Mouse (Mus musculus): Measurements from ENCODE around the gene Gtf2h5. TPM values are rescaled to one million over a fixed set of nuclear protein-coding genes. Genes with fewer than 3 reads are reported as not detected.

The Gtf2h5 gene
- polyA plus RNA-seq, 1 experiment from 2014 or later = 198 TPM

DNA sequence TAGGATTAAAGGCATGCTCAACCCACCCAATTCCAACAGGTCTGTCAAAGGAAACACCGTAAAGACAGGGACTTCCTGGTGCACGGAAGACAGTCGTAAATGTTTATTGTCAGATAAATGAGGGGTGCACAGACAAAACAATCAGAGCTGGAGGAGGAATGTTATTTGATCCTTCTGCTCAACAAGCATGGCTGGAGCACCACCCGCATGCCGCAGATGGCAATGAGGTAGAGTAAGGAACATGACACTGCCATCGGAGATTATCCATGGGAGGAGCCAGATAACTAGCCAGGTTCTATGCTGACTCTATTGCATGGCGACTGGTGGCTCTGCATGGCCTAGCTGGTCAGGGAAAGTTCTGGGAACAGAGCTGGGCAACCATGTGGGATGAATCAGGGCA is 6.2 kb upstream of the Gtf2h5 start:
- Histone ChIP-seq H3K27ac (no peak overlapping the region), H3K9ac (no peak overlapping the region), H3K36me3 (peaks cover 47% of the 10 kb centered on the region), H3K27me3 (no peaks in the 10 kb centered on the region), H3K9me3 (no peaks in the 10 kb centered on the region), H3K4me1 (peaks cover 2% of the 10 kb centered on the region), H3K4me3 (no peak overlapping the region), H3K4me2 (no peak overlapping the region)
- no peak for ATAC-seq (ENCODE audit: insufficient number of reproducible peaks, insufficient read depth, low FRiP score, low TSS enrichment, low read depth)
- 76% methylated on average over 7 of the region's 7 CpGs for WGBS

DNA sequence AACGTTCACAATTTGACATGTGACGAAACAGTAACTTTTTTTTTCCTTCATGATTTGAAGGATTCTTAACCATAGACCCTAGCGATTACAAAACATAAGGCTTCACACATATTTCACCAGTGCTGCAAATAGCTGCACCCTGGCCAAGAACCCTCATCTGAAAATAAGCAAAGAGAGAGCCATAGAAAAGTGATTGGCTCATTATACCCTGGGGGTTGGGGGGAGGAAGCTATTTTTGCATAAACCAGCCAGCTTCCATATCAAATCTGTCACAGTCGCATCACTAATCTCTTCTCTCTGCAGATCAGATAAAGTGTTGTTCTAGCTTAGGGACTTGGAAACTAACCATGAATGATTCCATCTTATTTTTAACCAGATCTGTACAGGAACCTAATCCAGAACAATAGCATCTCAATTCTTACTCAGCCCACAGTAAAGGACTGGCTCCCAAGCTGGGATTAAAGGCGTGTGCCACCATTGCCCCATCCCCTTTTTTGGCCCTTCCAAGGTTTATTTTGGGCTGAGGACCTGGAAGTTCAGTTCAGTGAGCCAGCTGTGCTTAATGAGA is 3.8 kb downstream of the Gtf2h5 start:
- WGBS = 82% methylated on average over 5 of the region's 5 CpGs
- H3K36me3 ChIP-seq = peaks cover 51% of the 10 kb centered on the region
- no peaks in the 10 kb centered on the region for H3K27me3 ChIP-seq
- no peak for ATAC-seq (ENCODE audit: insufficient number of reproducible peaks, insufficient read depth, low FRiP score, low TSS enrichment, low read depth)
- H3K4me3 ChIP-seq = no peak overlapping the region
- peaks cover 13% of the 10 kb centered on the region for H3K4me1 ChIP-seq
- H3K9me3 ChIP-seq = no peaks in the 10 kb centered on the region
- no peak overlapping the region for H3K27ac ChIP-seq
- no peak overlapping the region for H3K9ac ChIP-seq
- no peak overlapping the region for H3K4me2 ChIP-seq

DNA sequence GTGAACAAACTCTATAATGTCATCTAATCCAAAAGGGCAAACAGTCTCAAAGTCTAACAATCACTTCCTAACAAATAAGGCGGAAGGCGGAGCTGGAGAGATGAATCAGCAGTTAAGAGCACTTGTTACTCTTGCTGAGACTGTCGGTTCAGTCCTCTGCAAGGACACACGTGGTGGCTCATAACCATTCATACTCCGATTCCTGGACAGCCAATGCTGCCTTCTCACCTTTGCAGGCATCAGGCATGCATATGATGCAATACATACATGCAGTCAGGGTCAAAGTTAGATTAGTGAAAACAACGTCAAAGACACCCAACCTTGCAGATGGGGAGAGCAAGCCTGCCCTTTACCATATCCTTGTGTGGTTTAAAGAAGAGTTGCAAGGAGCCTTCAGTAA is 12.0 kb downstream of the Gtf2h5 start:
- no peak for ATAC-seq (ENCODE audit: insufficient number of reproducible peaks, insufficient read depth, low FRiP score, low TSS enrichment, low read depth)

DNA sequence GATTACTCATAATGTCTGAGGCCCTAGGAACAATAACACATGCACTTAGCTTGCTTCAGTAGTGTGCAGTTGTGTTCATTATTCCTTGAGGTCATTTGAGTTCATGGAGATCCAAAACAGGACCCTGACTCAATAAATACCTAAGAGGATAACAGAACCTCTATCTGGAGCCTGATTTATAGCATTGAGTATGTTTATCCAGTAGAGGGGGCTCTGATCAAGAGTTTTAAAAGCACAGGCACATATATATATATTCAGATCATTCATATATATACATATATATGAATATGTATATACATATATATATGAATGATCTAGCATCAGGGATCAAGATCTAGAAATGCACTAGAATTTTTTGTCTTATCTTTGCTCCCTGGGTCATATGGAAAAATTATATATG is 16.0 kb downstream of the Gtf2h5 start:
- no peak for ATAC-seq (ENCODE audit: insufficient number of reproducible peaks, insufficient read depth, low FRiP score, low TSS enrichment, low read depth)
- H3K36me3 ChIP-seq = peaks cover 6% of the 10 kb centered on the region

More for the DNA sequence above, 12.0 kb downstream of the Gtf2h5 start:
- 88% methylated on average over 6 of the region's 6 CpGs for WGBS
- H3K9me3 ChIP-seq = no peaks in the 10 kb centered on the region
- H3K9ac ChIP-seq = no peak overlapping the region
- H3K4me2 ChIP-seq = no peak overlapping the region
- no peak overlapping the region for H3K27ac ChIP-seq
- H3K4me1 ChIP-seq = no peaks in the 10 kb centered on the region
- H3K27me3 ChIP-seq = no peaks in the 10 kb centered on the region
- peaks cover 21% of the 10 kb centered on the region for H3K36me3 ChIP-seq
- H3K4me3 ChIP-seq = no peak overlapping the region

DNA sequence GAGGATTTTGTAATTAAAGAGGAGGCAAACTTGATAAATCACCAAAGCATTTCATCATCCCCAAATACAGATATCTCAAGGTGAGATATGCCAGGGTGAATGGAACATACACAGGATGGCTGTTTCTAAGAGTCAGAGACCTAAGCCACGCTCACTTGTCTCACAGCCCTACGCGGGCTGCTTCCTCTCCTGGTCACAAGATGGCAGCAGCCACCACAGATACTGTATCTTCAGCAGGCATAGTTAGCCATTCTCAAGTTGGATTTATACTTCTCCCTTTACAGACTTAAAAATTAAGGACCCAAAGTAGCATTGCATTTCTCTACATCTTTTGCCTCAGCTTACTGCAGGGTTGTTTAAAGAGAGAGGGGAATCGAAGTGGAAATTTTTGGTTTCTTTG is 18.3 kb downstream of the Gtf2h5 start:
- Histone ChIP-seq H3K4me1 (no peaks in the 10 kb centered on the region), H3K27me3 (no peaks in the 10 kb centered on the region), H3K27ac (no peak overlapping the region), H3K36me3 (no peaks in the 10 kb centered on the region), H3K9me3 (no peaks in the 10 kb centered on the region), H3K4me2 (no peak overlapping the region), H3K9ac (no peak overlapping the region), H3K4me3 (no peak overlapping the region)
- no peak for ATAC-seq (ENCODE audit: insufficient number of reproducible peaks, insufficient read depth, low FRiP score, low TSS enrichment, low read depth)
- WGBS = 28% methylated on average over 4 of the region's 4 CpGs

More for the DNA sequence above, 16.0 kb downstream of the Gtf2h5 start:
- Histone ChIP-seq H3K4me2 (no peak overlapping the region), H3K9ac (no peak overlapping the region), H3K4me3 (no peak overlapping the region), H3K27ac (no peak overlapping the region), H3K27me3 (no peaks in the 10 kb centered on the region), H3K4me1 (no peaks in the 10 kb centered on the region), H3K9me3 (no peaks in the 10 kb centered on the region)

DNA sequence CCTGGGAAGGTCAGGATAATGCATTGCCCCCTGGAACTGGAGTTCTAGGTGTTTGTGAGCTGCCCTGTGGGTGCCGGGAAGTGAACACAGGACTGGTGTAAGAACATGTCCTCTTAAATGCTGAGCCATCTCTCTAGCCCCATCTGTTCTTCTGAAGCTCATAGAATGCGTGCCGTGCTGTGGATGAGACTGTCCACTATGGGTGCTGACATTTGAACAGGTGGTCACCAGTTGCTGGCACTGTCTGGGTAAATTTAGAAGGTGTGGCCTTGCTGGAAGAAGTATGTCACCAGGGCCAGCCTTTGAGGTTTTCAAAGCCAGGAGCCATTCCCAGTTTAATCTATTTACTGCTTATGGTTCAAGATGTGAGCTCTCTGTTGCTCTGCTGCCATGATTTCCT is 22.7 kb downstream of the Gtf2h5 start:
- no peak overlapping the region for H3K27ac ChIP-seq
- H3K36me3 ChIP-seq = no peaks in the 10 kb centered on the region
- H3K9me3 ChIP-seq = no peaks in the 10 kb centered on the region
- no peak for ATAC-seq (ENCODE audit: insufficient number of reproducible peaks, insufficient read depth, low FRiP score, low TSS enrichment, low read depth)
- 91% methylated on average over 3 of the region's 3 CpGs for WGBS
- no peaks in the 10 kb centered on the region for H3K4me1 ChIP-seq
- H3K9ac ChIP-seq = no peak overlapping the region
- no peak overlapping the region for H3K4me2 ChIP-seq
- no peaks in the 10 kb centered on the region for H3K27me3 ChIP-seq
- no peak overlapping the region for H3K4me3 ChIP-seq

DNA sequence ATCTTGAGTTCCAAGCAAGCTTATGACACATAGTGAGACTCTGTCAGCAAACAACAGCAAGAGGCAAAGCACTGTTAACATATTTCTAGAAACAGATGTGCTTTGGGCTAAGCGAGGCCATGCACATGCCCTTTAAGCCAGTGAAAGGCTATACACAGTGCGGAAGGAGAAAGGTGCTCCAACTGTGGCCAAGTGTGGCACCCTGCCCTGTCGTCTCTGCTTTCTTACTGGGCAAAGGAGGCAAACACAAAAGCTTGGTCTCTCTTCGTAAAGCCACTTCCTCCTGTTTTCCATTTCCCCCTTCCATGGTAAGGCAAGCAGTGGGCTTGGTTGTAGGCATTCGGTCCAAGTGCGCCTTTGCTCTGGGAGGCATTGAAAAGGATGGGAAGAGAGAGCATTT is 24.0 kb downstream of the Gtf2h5 start:
- 78% methylated on average over 6 of the region's 6 CpGs for WGBS
- Histone ChIP-seq H3K4me1 (peaks cover 10% of the 10 kb centered on the region), H3K4me2 (no peak overlapping the region), H3K27me3 (no peaks in the 10 kb centered on the region), H3K36me3 (no peaks in the 10 kb centered on the region), H3K9me3 (no peaks in the 10 kb centered on the region), H3K4me3 (no peak overlapping the region), H3K9ac (no peak overlapping the region), H3K27ac (no peak overlapping the region)
- ATAC-seq (ENCODE audit: insufficient number of reproducible peaks, insufficient read depth, low FRiP score, low TSS enrichment, low read depth) = no peak

DNA sequence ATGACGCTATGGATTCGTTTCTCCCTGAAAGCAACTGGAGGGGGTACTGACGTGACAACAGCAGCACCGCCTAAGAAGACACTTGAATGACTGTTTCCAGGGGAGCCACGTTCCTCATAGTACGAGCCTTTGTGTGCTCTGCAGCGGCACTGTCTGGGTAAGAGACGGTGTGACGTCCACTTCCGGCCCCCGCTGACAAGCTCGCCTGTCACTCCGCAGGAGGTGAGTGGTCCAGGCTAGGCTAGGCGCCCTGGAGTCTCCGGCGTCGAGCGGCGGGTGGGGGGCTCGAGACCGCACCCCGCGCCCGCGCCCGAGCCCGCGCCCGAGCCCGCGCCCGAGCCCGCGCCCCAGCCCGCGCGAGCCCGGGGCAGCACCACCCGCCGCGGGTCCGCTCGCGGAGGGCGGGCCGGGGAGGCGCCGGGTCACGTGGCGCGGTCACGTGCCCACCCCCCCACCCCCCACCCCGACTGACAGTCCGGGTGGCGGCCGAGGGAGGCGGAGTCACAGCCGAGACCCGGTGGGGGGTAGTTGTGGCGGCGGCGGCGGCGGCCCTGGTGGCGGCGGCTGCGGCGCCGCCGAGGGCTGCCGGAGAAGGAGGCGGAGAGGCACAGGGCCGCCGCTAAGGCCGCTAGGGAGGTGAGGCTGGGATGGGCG is 26.9 kb downstream of the Gtf2h5 start, which contains the start of gene Tulp4:
Gene Tulp4 (plus strand): TSS at position 77 of the 654 bp plus-strand sequence.
- Histone ChIP-seq H3K4me2 (peak within 1 kb of the TSS; percentile 81), H3K36me3 (peaks cover 4% of the 10 kb centered on the region; the same call in 1 of the 2 replicates), H3K4me3 (peak within 1 kb of the TSS; percentile 83), H3K9me3 (no peaks in the 10 kb centered on the region), H3K9ac (peak within 1 kb of the TSS; percentile 96), H3K27ac (peak within 1 kb of the TSS; percentile 98), H3K4me1 (peaks cover 22% of the 10 kb centered on the region), H3K27me3 (no peaks in the 10 kb centered on the region)
- under 1% methylated on average over 42 of the region's 76 CpGs for WGBS
- peak; percentile 94 for ATAC-seq (ENCODE audit: insufficient number of reproducible peaks, insufficient read depth, low FRiP score, low TSS enrichment, low read depth)

DNA sequence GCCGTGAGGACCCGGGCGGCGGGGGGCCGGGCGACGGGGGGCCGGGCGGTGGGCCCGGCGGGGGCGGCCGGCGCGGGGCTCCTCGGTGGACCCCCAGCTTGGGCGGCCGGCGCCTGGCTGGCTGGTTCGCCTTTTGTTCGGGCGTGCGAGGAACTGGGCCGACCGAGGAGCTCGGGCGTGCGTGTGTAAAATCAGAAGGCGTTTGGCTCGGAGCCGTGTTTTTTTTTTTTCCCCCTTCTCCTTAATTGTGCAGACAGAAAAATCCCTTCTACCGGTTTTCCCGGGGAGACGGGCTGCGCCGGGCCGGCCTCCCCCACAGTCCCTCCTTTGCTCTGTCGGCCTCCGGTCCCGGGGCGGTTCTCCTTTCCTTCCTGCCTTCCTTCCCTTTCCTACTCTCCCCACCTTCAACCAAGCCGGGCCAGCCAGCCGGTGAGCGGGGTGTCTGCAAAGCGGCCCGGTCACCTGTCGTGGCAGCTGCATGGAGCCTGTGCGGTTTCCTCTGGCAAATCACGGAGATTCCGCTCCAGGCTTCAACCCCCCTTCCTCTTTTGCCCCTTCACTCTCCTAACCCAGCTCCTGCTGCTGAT is 27.5 kb downstream of the Gtf2h5 start:
- peak overlapping the region; percentile 96 for H3K9ac ChIP-seq
- no peaks in the 10 kb centered on the region for H3K9me3 ChIP-seq
- peaks cover 5% of the 10 kb centered on the region; the same call in 1 of the 2 replicates for H3K36me3 ChIP-seq
- H3K4me3 ChIP-seq = peak overlapping the region; percentile 83
- peak overlapping the region; percentile 98 for H3K27ac ChIP-seq
- peak; percentile 71 for ATAC-seq (ENCODE audit: insufficient number of reproducible peaks, insufficient read depth, low FRiP score, low TSS enrichment, low read depth)
- peak overlapping the region; percentile 81 for H3K4me2 ChIP-seq
- peaks cover 22% of the 10 kb centered on the region for H3K4me1 ChIP-seq
- WGBS = under 1% methylated on average over 37 of the region's 50 CpGs
- no peaks in the 10 kb centered on the region for H3K27me3 ChIP-seq

DNA sequence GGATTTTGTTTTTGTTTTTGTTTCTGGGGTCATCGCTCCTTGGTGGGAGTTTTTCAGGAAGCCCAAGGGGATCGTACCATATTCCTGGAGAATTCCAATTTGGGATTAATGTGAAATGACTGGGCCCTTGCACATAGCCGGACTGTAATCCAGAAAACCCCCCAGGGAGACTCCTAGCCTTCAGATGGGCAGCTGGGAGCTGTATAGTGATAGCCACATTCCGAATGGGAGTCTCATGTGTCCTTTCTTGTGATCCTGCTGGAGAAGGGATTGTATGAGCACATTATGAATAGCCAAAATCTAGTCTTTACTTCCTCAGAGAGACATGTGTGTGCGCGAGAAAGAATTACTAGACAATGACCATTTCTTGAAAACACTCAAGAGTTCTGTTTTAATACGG is 28.6 kb downstream of the Gtf2h5 start:
- Histone ChIP-seq H3K9ac (peak overlapping the region; percentile 96), H3K4me3 (peak overlapping the region; percentile 83), H3K9me3 (no peaks in the 10 kb centered on the region), H3K4me2 (peak overlapping the region; percentile 81), H3K27me3 (no peaks in the 10 kb centered on the region), H3K4me1 (peaks cover 22% of the 10 kb centered on the region), H3K27ac (no peak overlapping the region), H3K36me3 (peaks cover 7% of the 10 kb centered on the region; the same call in 1 of the 2 replicates)
- no peak for ATAC-seq (ENCODE audit: insufficient number of reproducible peaks, insufficient read depth, low FRiP score, low TSS enrichment, low read depth)
- WGBS = 39% methylated on average over 7 of the region's 7 CpGs

DNA sequence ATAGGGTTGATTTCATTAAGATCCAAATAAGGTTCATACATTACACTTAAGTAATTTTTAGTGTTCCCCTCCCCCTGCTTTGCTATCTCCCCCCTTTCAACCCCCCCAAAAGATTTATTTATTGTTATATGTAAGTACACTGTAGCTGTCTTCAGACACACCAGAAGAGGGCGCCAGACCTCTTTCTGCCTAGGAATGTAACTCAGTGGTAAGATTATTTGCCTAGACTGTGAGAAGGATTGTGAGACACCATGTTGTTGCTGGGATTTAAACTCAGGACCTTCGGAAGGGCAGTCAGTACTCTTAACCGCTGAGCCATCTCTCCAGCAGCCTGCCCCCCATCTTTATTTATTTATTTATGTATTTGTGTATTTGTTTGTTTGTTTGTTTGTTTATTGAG is 31.4 kb downstream of the Gtf2h5 start:
- Histone ChIP-seq H3K4me2 (no peak overlapping the region), H3K9ac (no peak overlapping the region), H3K27me3 (no peaks in the 10 kb centered on the region), H3K27ac (no peak overlapping the region), H3K4me3 (no peak overlapping the region), H3K9me3 (no peaks in the 10 kb centered on the region), H3K4me1 (peaks cover 22% of the 10 kb centered on the region), H3K36me3 (peaks cover 20% of the 10 kb centered on the region; the same call in 1 of the 2 replicates)
- ATAC-seq (ENCODE audit: insufficient number of reproducible peaks, insufficient read depth, low FRiP score, low TSS enrichment, low read depth) = no peak
- 73% methylated on average over 3 of the region's 3 CpGs for WGBS

DNA sequence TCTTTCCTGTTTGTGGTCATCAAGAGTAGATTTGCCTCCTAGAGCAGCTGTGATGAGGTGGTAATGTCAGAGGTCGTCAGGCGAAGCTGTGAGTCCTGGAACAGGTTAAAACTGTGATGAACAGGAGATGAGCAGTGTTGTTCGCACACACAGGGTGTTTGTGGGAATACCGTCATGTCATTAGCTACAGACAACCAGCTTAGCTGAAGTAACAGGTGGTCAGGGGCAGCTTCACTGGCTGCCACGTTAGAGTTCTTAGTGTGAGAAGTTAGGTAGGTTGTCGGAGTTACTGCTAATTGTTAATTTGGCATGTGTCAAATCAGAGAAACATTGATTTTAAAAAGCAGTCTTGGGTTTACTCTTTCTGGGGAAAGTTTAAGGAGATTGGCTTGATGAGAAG is 34.1 kb downstream of the Gtf2h5 start:
- Histone ChIP-seq H3K27ac (no peak overlapping the region), H3K36me3 (peaks cover 24% of the 10 kb centered on the region), H3K27me3 (no peaks in the 10 kb centered on the region), H3K9me3 (no peaks in the 10 kb centered on the region), H3K9ac (no peak overlapping the region), H3K4me3 (no peak overlapping the region), H3K4me2 (no peak overlapping the region), H3K4me1 (peaks cover 19% of the 10 kb centered on the region)
- ATAC-seq (ENCODE audit: insufficient number of reproducible peaks, insufficient read depth, low FRiP score, low TSS enrichment, low read depth) = no peak
- WGBS = 82% methylated on average over 6 of the region's 6 CpGs

Data from embryonic facial prominence, embryonic 13.5 days (tissue).